Mouse (Mus musculus): ENCODE measurements around the gene Olfr1274-ps.
"Not testable (repeated sequence)": the region's sequence is repeated elsewhere in the genome, so short reads cannot be mapped to it uniquely, and the experiment has no call there.

Olfr1274-ps gene

DNA sequence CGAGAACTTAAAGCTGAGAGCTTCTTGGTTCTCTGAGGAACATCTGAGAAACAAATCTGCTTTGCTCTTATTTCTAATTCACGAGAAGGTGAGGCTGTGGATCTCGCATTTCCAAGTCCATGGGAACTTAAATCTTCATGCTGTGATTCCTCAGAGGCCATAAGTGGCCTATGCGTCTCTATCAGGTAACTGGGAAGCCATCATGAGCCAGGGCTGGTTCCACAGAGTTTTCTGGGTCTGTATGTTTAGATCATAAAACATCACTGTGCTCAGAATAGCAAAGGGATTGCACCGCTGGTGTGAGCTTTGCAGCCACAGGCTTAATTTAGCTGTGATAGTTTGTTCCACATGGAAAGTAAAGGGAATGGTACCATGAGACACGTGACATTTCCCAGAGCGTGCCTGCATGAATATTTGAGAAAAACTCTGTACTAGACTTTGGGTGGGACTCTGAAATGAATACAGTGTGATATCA is at the start of gene Olfr1274-ps:
Olfr1274-ps (plus strand) TSS at position 51 of the 475 bp plus-strand sequence.
- DNase-seq, result not testable (repeated sequence)

DNA sequence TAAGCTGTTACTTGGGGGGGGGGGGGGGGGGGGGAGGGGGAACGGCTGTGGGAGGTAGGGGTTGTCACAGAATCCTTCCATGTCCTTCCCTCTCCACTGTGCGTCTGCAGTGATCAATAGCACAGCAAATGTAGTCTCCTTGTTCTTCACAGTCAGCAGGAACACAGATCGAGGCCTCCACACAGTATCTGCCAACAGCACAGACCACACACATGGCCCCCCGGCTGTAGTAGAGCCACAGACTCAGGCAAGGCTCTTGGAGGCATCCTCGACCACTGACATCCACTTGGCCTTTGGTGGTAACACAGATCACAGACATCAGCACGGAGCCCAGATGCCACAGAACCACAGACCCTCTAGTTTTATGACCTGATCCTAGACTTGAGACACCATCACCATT is 47.4 kb upstream of the Olfr1274-ps start:
- DNase-seq, result not testable (repeated sequence)

DNA sequence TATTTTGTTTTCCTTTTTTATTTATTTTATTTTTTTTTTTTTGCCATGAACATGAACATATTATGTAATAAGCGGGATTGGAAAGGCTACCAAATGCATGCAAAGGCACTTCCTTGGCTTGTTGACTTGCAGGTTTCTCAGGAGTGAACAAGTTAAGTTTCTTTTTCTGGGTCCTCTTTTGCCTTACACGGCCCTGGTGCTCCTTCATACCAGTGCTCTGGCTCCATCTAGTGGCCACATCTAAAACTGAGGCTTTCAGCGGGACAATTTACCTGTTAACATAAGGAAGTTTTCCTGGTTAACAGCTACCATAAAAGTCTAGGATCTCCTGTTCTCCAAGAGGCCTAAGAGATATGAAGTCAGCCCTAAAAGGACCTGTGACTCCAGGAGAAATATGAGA is 46.9 kb upstream of the Olfr1274-ps start:
- not testable (repeated sequence) for DNase-seq

DNA sequence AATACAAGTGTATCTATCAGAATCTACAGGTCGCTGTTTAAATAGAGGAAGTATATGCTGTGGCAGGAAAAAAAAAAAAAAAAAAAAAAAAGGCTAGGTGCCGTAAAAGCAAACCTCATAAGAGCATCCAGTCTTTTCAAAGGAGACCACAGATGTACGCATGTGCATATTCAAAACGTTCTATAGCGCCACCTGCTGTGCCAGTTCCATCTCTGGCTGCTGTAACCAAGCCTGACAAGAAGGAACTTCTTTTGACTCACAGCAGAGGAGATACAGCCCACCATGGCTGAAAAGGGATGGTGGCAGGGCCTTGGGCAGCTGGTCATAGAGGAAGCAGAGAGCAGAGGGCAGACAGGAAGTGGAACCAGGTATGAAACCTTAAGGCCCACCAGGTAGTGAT is 39.3 kb upstream of the Olfr1274-ps start:
- not testable (repeated sequence) for DNase-seq

DNA sequence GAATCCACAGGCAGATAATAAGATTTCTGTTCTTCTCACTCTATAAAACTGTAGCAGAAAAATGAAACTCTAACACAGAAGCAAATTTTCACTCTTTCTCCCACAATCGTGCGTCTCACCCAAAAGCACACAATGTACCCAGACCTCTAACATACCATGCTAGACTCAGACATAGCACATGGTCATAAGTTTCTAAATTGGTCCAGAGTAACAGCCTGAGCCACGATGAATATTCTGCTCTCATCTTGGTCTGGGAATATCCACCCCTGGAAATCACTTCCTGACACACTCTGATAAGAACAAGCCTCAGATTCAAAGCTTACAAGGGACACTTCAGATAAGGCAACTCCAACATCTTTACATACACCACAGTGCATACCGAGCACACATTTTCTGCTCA is 38.3 kb upstream of the Olfr1274-ps start:
- DNase-seq, result not testable (repeated sequence)

DNA sequence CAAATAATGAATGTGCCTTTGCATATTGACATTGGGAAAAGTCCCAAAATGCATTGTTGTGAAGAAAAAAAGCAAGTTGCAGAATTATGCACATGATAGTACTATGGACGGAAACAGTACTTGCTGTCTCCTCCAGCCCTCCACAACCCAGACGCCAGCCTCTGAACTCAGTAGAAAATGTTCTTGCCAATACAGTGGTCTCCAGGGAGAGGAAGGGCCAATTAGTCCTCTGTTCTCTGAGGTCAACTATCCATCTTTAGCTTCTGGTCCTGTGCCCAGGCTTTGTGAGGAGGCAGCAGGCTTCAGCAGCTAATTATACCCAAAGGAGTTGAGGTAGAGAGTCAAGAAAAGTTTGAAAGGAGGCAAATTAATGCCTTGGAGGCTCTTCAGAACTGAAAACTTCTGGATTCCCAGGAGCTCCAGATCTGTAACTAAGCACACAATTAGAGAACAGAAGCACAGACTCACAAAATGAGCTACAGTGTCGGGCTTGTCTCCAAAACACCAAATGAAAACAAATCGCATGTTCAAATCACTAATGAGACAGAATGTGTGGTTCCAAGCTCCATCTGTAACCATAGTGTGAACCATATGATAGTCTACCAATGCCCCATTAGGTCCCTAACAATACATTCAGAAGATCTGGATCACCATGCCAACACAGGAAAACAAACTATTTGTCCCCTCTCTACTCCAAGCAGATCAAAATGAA is 15.8 kb downstream of the Olfr1274-ps start:
- not testable (repeated sequence) for DNase-seq

DNA sequence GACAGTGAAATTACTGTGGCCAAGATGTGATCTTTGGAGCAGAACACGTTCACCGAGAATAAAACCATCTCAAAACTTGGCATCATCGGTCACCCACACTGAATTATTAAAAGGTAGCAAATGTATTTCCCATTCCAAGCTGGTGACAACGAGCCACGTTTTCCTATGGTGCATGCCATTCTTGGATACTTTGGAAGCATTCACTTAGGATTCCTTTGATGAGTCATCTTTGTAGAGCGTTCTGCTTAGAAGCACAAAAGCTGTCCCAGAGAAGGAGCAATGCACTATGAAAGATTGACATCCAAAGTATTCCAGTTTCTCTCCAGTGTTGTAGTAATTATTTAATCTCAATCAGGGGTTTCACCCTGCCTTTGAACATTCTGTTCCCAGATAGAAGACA is 23.8 kb downstream of the Olfr1274-ps start:
- DNase-seq, result not testable (repeated sequence)

DNA sequence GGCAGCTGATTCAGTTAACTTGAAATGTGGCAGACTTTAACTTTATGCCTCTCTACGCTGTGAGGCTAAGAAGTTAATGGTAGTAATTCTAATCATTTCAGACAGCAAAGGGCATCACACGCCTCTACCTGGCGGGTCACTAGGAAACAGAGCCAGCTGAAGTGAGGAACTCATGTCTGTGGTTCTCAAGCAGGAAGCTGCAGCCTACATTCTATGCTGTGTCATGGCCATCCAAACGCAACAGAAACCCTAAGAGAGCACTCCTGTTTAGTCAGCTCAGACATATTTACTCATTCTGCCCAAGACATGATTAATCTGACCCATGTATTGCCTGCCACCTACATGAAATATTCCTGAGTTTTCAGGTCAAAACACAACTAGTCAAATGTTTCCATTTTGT is 26.5 kb downstream of the Olfr1274-ps start:
- not testable (repeated sequence) for DNase-seq

DNA sequence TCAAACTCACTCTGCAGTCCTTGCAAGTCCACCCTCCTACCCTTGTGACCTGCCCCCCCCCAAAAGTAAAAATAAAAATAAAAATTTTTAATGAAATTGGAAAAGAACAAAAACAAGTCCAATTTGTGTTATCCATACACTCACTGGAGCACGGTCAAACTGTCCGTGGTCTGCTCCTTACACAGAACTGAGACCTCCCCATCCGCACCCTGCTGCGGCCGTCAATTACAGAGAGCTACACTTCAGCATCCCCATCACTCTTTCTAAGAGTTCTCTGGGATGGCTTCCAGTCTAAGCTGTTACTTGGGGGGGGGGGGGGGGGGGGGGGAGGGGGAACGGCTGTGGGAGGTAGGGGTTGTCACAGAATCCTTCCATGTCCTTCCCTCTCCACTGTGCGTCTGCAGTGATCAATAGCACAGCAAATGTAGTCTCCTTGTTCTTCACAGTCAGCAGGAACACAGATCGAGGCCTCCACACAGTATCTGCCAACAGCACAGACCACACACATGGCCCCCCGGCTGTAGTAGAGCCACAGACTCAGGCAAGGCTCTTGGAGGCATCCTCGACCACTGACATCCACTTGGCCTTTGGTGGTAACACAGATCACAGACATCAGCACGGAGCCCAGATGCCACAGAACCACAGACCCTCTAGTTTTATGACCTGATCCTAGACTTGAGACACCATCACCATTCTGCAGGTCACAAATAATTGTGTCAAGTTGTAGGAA is 30.7 kb downstream of the Olfr1274-ps start:
- DNase-seq, result not testable (repeated sequence)

DNA sequence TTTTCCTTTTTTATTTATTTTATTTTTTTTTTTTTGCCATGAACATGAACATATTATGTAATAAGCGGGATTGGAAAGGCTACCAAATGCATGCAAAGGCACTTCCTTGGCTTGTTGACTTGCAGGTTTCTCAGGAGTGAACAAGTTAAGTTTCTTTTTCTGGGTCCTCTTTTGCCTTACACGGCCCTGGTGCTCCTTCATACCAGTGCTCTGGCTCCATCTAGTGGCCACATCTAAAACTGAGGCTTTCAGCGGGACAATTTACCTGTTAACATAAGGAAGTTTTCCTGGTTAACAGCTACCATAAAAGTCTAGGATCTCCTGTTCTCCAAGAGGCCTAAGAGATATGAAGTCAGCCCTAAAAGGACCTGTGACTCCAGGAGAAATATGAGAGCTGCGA is 31.3 kb downstream of the Olfr1274-ps start:
- DNase-seq, result not testable (repeated sequence)

DNA sequence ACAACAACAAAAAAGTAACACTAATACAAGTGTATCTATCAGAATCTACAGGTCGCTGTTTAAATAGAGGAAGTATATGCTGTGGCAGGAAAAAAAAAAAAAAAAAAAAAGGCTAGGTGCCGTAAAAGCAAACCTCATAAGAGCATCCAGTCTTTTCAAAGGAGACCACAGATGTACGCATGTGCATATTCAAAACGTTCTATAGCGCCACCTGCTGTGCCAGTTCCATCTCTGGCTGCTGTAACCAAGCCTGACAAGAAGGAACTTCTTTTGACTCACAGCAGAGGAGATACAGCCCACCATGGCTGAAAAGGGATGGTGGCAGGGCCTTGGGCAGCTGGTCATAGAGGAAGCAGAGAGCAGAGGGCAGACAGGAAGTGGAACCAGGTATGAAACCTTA is 39.0 kb downstream of the Olfr1274-ps start:
- not testable (repeated sequence) for DNase-seq

DNA sequence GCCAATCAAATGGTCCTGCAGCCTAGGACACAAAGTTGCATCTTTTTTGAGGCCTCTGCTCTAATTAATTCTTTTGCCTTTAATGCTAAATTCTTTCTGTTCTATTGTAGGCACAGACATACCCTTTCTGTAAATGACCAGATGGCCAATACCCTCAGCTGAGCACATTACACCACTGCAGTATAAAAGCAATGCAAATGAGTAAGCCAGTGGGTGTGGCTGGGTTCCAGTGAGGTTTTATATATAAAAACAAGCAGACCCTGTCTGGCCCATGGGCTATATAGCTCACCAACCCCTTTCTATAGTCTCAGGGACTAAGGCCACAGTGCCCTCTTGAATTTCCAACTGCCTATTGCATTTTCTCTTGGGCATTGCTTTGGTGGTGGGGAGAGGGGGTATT is 41.7 kb downstream of the Olfr1274-ps start:
- DNase-seq, result not testable (repeated sequence)

DNA sequence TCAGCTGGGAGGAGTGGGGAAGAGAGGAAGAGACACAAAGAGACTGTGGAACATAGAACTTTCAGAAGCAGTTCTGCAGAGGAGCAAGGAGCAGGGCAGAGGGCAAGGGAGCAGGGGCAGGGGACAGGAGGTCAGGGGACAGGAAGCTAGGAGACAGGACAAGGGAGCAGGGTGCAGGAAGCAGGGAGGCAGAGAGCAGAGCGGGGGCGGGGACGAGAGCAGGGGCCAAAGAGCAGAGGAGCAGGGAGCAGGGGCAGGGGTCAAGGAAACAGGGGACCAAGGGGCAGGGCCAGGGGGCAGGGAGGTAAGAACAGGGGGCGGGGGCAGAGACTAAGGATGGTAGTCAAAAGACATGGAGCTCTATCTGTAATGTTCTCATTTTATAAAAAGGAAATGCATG is 43.3 kb downstream of the Olfr1274-ps start:
- DNase-seq, result not testable (repeated sequence)

DNA sequence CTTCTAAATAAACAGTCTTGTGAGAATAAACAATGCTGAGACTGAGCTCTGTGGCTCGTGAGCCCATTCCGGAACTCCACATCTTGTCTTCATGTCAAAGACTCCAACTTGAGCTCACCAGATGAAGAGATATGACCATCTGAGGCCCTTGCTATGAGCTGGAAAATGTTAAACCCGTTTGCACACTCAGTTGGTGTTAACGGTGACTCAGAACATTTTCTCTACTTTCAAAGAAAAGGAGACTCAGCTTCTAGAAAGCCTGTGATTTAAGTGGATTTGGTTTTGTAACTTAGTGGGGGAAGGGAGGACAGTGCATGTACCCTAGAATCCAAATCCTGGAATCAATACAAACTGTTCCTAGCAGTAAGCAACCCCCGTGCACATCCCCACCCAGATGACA is 45.3 kb downstream of the Olfr1274-ps start:
- DNase-seq, result no peak

DNA sequence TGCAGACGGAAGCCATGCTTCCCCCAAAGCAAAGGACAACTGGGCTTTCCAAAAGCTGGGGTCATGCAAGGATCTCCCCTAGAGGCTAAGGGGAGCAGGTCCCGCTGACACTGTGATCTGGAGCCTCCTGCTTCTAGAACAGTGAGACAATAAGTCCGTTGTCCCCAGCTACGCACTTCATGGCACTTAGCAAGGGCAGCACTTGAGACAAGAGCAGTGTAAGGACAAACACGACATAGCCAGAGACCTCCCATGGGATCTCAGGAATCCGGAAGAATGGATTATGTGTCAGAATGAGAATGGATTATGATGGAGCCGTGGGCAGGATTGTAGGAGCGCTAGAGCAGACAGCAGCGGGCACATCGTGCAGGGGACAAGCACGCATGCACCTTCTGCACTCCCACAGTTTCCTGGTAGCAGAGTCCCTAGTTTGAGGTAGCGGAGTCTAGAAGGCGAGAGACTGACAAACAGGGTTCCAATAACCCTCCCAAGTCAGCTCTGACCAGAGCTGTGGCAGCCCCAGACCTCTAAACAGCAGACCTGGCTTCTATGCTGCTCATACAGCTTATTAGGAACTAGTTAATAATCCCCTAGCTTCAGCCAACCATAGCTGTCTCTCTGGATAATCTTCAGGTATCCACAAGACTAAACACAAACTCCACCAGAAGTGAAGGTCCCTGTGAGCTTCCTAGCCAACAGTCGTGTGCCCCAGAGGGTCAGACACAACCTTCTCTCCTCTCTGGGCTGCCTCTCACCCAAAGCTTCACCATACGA is 50.7 kb downstream of the Olfr1274-ps start:
- no peak for DNase-seq

DNA sequence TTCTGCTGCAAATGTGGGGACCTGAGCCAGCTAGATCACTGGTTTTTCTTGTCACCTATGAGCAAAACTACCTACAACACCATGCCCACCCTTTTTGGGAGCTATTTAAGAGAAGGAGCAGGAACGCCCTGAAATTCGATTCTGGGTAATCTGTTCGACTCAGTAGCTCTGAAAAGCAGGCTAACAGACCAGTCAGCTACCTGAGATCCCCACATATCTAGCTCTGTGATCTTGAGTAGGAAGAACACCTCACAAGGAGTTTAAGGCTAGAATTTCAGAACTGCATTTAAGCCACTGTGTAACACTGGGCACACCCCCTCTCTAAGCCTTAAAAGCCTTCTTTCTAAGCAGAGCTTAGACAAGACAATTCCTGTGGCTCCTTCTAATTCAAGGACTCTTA is 53.9 kb downstream of the Olfr1274-ps start:
- no peak for DNase-seq
